Comparison of ENCODE assay signal across 18 mouse cellular contexts in genomic region chr8:68984487-68984886, GRCm38 (mm10).
"Had no signal": no experiment of that assay in that cellular context is flagged by ENCODE, and none has a peak within 500 bp of the region (broad histone marks: within the 10 kb centered on the region; RNA-seq: fewer than 3 reads in every experiment).

No protein-coding gene starts in this region.

- H3K27me3 ChIP-seq: limb, embryonic 12.5 days; limb, embryonic 15.5 days; megakaryocyte, embryonic 14.5 days; midbrain, embryonic 13.5 days; neural tube, embryonic 13.5 days had no signal

- DNase-seq: kidney, postnatal 25 days; layer of hippocampus, postnatal 36 days; left cerebral cortex, postnatal 4 days; liver, postnatal 0 days; lung, embryonic 14.5 days; thymus, adult 18-20 months; thymus, postnatal 36 days had no signal

- H3K9me3 ChIP-seq: limb, embryonic 12.5 days; limb, embryonic 15.5 days; midbrain, embryonic 10.5 days; midbrain, embryonic 13.5 days; neural tube, embryonic 13.5 days had no signal

- H3K9ac ChIP-seq: limb, embryonic 12.5 days; limb, embryonic 15.5 days; liver, embryonic 14.5 days; liver, postnatal 0 days; lung, embryonic 14.5 days; midbrain, embryonic 13.5 days; neural tube, embryonic 13.5 days had no signal

- H3K27ac ChIP-seq: kidney, postnatal 0 days; layer of hippocampus, adult 2 months; limb, embryonic 12.5 days; limb, embryonic 15.5 days; liver, embryonic 14.5 days; macrophage; midbrain, embryonic 10.5 days; midbrain, embryonic 13.5 days; neural tube, embryonic 13.5 days had no signal

- H3K36me3 ChIP-seq: limb, embryonic 12.5 days; limb, embryonic 15.5 days; midbrain, embryonic 10.5 days; midbrain, embryonic 13.5 days; neural tube, embryonic 13.5 days had no signal

- H3K4me1 ChIP-seq: limb, embryonic 12.5 days; limb, embryonic 15.5 days; midbrain, embryonic 10.5 days; midbrain, embryonic 13.5 days; neural tube, embryonic 13.5 days had no signal

- H3K4me3 ChIP-seq: layer of hippocampus, adult 2 months; limb, embryonic 12.5 days; limb, embryonic 15.5 days; megakaryocyte, embryonic 14.5 days; midbrain, embryonic 10.5 days; midbrain, embryonic 13.5 days; myocyte; neural tube, embryonic 13.5 days had no signal
